Mouse (Mus musculus): ENCODE results near the gene Zbtb38. TPM values are rescaled to one million over a fixed set of nuclear protein-coding genes. Genes with fewer than 3 reads are reported as not detected.

Gene Zbtb38
- total RNA-seq, 1 experiment = 16.0 TPM

DNA sequence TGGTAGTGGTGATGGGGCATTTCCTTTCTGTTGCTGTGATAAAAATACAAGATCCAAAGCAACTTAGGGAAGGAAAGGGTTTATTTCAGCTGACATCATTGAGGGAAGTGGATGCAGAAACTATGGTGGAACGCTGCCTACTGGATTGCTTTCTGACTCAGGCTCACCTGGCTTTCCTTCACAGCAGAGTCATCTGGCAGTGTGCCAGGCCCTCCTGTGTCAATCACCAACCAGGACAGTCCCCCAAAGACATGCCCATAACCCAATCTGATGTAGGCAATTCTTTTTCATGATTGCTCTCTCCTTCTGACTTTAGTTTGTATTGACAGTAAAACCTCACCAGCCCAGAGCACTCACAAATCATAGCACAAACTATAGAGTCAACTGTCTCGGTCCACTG, 80.2 kb downstream of the Zbtb38 start:
- Histone ChIP-seq H3K9ac (ENCODE audit: insufficient read depth, low read depth, low read length, poor library complexity, severe bottlenecking) (no peak overlapping the region), H3K27ac (ENCODE audit: insufficient read depth, low read depth, low read length, poor library complexity, severe bottlenecking) (no peak overlapping the region), H3K4me1 (ENCODE audit: control insufficient read depth in 2 of 2, insufficient read depth in 2 of 2, low read length in 2 of 2, poor library complexity in 1 of 2) (no peaks in the 10 kb centered on the region), H3K4me3 (ENCODE audit: insufficient read depth in 1 of 2, low read depth in 1 of 2, low read length in 2 of 2, poor library complexity in 1 of 2, severe bottlenecking in 1 of 2) (no peak overlapping the region), H3K36me3 (ENCODE audit: control insufficient read depth, insufficient read depth, low read length, poor library complexity, severe bottlenecking) (no peaks in the 10 kb centered on the region), H3K9me3 (ENCODE audit: control insufficient read depth, insufficient read depth, low read depth, low read length) (no peaks in the 10 kb centered on the region)
- in situ Hi-C loops (cut with MboI; ENCODE audit: low sequenced_read_pairs in 2 of 2, unreplicated experiment in 2 of 2) = loop anchor here in 1 of 2 experiments (10.0 kb wide), 1 partner anchor 142 kb away; no protein-coding TSS in a partner anchor
- no peak for DNase-seq (ENCODE audit: low read depth, low spot score)
- no peak for TF ChIP-seq CHD2 (IDR thresholded peaks at IDR 0.05; ENCODE audit: low read depth, low read length)

DNA sequence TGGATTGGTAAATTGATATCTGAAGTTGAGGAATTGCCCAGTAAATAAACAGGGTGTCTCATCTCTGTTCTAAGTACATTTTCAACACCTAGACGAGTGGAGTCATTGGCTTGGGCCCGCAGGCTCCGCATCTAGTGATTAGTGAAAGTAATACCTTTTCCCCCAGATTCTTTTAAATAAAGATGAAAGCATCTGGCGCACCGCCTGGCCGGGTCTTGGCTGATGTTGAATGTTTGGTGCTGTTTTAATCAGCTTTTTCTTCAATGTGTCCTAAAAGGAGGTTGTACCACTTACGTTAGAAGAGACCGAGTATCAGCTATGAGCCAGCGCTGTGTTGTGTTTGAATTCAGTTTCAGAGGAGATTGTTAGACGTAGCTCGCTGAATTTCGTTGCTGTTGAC, 81.4 kb downstream of the Zbtb38 start:
- no peak overlapping the region for H3K9ac ChIP-seq (ENCODE audit: insufficient read depth, low read depth, low read length, poor library complexity, severe bottlenecking)
- in situ Hi-C loops (cut with MboI; ENCODE audit: low sequenced_read_pairs in 2 of 2, unreplicated experiment in 2 of 2) = loop anchor here in 1 of 2 experiments (10.0 kb wide), 1 partner anchor 144 kb away; no protein-coding TSS in a partner anchor

DNA sequence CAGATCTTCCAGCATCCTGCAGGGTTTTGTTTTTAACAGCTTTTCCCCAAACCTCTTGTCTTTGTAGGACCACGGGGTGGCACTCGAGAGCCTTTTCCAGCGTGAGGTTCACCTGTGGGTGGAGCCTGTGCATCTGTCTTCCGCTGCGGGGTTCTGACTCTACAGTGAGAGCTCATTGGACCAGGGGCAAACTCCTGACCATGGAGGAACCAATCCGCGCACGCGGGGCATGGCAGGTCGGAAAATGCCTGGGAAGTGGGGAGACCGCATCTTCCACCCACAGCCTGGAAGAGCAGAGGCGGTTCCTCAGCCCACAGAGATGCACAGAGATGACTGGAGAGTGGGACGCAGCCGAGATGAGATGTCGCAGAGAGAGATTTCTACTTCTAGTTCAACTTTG, 82.8 kb downstream of the Zbtb38 start:
- peak; percentile 97 for DNase-seq (ENCODE audit: low read depth, low spot score)
- Histone ChIP-seq H3K27ac (ENCODE audit: insufficient read depth, low read depth, low read length, poor library complexity, severe bottlenecking) (no peak overlapping the region), H3K36me3 (ENCODE audit: control insufficient read depth, insufficient read depth, low read length, poor library complexity, severe bottlenecking) (no peaks in the 10 kb centered on the region), H3K9me3 (ENCODE audit: control insufficient read depth, insufficient read depth, low read depth, low read length) (no peaks in the 10 kb centered on the region), H3K4me3 (ENCODE audit: insufficient read depth in 1 of 2, low read depth in 1 of 2, low read length in 2 of 2, poor library complexity in 1 of 2, severe bottlenecking in 1 of 2) (peak overlapping the region; percentile 42 to 43; a peak in 3 of 4 replicates), H3K9ac (ENCODE audit: insufficient read depth, low read depth, low read length, poor library complexity, severe bottlenecking) (peak overlapping the region; percentile 61; the same call in 1 of the 2 replicates), H3K4me1 (ENCODE audit: control insufficient read depth in 2 of 2, insufficient read depth in 2 of 2, low read length in 2 of 2, poor library complexity in 1 of 2) (no peaks in the 10 kb centered on the region)
- TF ChIP-seq MAFK (IDR thresholded peaks at IDR 0.05; ENCODE audit: insufficient read depth, low read depth, low read length) (no peak), HCFC1 (IDR thresholded peaks at IDR 0.05; ENCODE audit: borderline replicate concordance, insufficient read depth, low read length) (no peak), CHD2 (IDR thresholded peaks at IDR 0.05; ENCODE audit: low read depth, low read length) (peak; percentile 69; the same call in 1 of the 2 replicates), ZC3H11A (IDR thresholded peaks at IDR 0.05; ENCODE audit: borderline replicate concordance, low read depth, low read length) (peak; percentile 85), ZNF384 (IDR thresholded peaks at IDR 0.05; ENCODE audit: low read depth, low read length) (no peak)
- in situ Hi-C loops (cut with MboI; ENCODE audit: low sequenced_read_pairs in 2 of 2, unreplicated experiment in 2 of 2) = loop anchor here in 1 of 2 experiments (10.0 kb wide), 1 partner anchor 145 kb away; no protein-coding TSS in a partner anchor

More for the DNA sequence above, 81.4 kb downstream of the Zbtb38 start:
- H3K9me3 ChIP-seq (ENCODE audit: control insufficient read depth, insufficient read depth, low read depth, low read length) = no peaks in the 10 kb centered on the region
- H3K27ac ChIP-seq (ENCODE audit: insufficient read depth, low read depth, low read length, poor library complexity, severe bottlenecking) = no peak overlapping the region
- TF ChIP-seq CHD2 (IDR thresholded peaks at IDR 0.05; ENCODE audit: low read depth, low read length) = no peak
- no peak for TF ChIP-seq ZC3H11A (IDR thresholded peaks at IDR 0.05; ENCODE audit: borderline replicate concordance, low read depth, low read length)
- TF ChIP-seq HCFC1 (IDR thresholded peaks at IDR 0.05; ENCODE audit: borderline replicate concordance, insufficient read depth, low read length) = no peak
- no peak for TF ChIP-seq ZNF384 (IDR thresholded peaks at IDR 0.05; ENCODE audit: low read depth, low read length)
- TF ChIP-seq MAFK (IDR thresholded peaks at IDR 0.05; ENCODE audit: insufficient read depth, low read depth, low read length) = no peak
- no peak for DNase-seq (ENCODE audit: low read depth, low spot score)
- H3K4me1 ChIP-seq (ENCODE audit: control insufficient read depth in 2 of 2, insufficient read depth in 2 of 2, low read length in 2 of 2, poor library complexity in 1 of 2) = no peaks in the 10 kb centered on the region
- no peak overlapping the region for H3K4me3 ChIP-seq (ENCODE audit: insufficient read depth in 1 of 2, low read depth in 1 of 2, low read length in 2 of 2, poor library complexity in 1 of 2, severe bottlenecking in 1 of 2)
- H3K36me3 ChIP-seq (ENCODE audit: control insufficient read depth, insufficient read depth, low read length, poor library complexity, severe bottlenecking) = no peaks in the 10 kb centered on the region

DNA sequence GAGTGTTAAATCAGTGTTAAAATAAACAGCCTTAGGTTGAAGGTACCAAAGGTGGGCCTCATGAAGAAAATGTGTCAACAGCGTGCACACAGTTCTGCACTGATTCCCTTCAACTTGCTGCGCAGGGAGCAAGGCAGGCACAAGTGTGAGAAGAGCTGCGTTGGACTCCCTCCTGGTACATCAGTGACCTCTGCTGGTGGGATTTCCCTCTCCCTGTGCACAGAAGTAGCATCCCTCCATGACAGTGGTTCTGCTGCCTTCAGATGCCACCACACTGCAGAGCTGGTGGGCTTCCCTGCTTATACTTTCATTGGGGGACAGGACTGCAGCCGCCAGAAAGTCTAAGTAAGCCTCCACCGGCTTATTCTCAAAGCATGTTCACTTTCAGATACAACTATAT, 84.0 kb downstream of the Zbtb38 start:
- no peaks in the 10 kb centered on the region for H3K4me1 ChIP-seq (ENCODE audit: control insufficient read depth in 2 of 2, insufficient read depth in 2 of 2, low read length in 2 of 2, poor library complexity in 1 of 2)
- no peaks in the 10 kb centered on the region for H3K9me3 ChIP-seq (ENCODE audit: control insufficient read depth, insufficient read depth, low read depth, low read length)
- DNase-seq (ENCODE audit: low read depth, low spot score) = no peak
- in situ Hi-C loops (cut with MboI; ENCODE audit: low sequenced_read_pairs in 2 of 2, unreplicated experiment in 2 of 2) = no loop called here
- no peak overlapping the region for H3K27ac ChIP-seq (ENCODE audit: insufficient read depth, low read depth, low read length, poor library complexity, severe bottlenecking)
- H3K36me3 ChIP-seq (ENCODE audit: control insufficient read depth, insufficient read depth, low read length, poor library complexity, severe bottlenecking) = no peaks in the 10 kb centered on the region
- no peak overlapping the region for H3K9ac ChIP-seq (ENCODE audit: insufficient read depth, low read depth, low read length, poor library complexity, severe bottlenecking)
- no peak overlapping the region for H3K4me3 ChIP-seq (ENCODE audit: insufficient read depth in 1 of 2, low read depth in 1 of 2, low read length in 2 of 2, poor library complexity in 1 of 2, severe bottlenecking in 1 of 2)
- TF ChIP-seq ZC3H11A (IDR thresholded peaks at IDR 0.05; ENCODE audit: borderline replicate concordance, low read depth, low read length) (peak; percentile 9; the same call in 1 of the 2 replicates), CHD2 (IDR thresholded peaks at IDR 0.05; ENCODE audit: low read depth, low read length) (no peak)

DNA sequence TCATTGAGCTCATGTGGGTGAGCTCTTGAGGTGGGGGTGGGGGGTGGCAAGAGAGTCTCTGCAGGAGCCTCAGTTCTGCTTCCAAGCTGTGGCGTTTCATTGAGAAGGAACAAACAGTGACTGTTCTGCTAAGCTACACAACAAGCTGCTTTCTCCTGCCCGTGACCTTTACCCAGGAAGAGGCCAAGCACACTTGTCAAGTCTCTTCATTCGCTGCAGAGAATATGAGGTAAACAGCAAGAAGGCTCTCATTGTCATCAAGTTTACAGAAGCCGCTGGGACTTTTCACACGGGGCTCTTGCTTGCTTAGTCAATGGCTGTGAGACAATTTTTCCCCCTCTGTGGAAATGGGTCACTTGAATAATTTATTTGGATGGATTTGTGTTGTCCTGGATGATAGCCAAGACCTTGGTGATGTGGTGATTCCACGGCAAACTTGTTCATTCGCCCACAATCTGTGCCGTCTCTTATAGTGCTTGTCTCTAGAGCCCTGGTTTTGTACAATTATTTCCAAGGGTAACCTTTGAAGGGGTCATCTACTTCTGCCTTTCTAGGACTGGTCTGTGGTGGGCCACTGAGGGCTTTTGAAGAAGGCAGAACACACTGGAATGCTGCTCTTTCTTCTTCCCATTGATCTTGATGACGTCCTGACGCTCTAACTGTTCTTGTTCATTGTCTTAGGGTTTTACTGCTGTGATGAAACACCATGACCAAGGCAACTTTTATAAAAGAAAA, 92.0 kb downstream of the Zbtb38 start:
- no peak overlapping the region for H3K27ac ChIP-seq (ENCODE audit: insufficient read depth, low read depth, low read length, poor library complexity, severe bottlenecking)
- H3K9ac ChIP-seq (ENCODE audit: insufficient read depth, low read depth, low read length, poor library complexity, severe bottlenecking) = no peak overlapping the region
- no peak overlapping the region for H3K4me3 ChIP-seq (ENCODE audit: insufficient read depth in 1 of 2, low read depth in 1 of 2, low read length in 2 of 2, poor library complexity in 1 of 2, severe bottlenecking in 1 of 2)
- in situ Hi-C loops (cut with MboI; ENCODE audit: low sequenced_read_pairs in 2 of 2, unreplicated experiment in 2 of 2) = no loop called here
- no peaks in the 10 kb centered on the region for H3K4me1 ChIP-seq (ENCODE audit: control insufficient read depth in 2 of 2, insufficient read depth in 2 of 2, low read length in 2 of 2, poor library complexity in 1 of 2)
- DNase-seq (ENCODE audit: low read depth, low spot score) = no peak
- H3K9me3 ChIP-seq (ENCODE audit: control insufficient read depth, insufficient read depth, low read depth, low read length) = no peaks in the 10 kb centered on the region
- no peak for TF ChIP-seq ZNF384 (IDR thresholded peaks at IDR 0.05; ENCODE audit: low read depth, low read length)
- H3K36me3 ChIP-seq (ENCODE audit: control insufficient read depth, insufficient read depth, low read length, poor library complexity, severe bottlenecking) = no peaks in the 10 kb centered on the region
